Mouse (Mus musculus): Measurements from ENCODE around the gene Nav3.

Nav3 gene

DNA sequence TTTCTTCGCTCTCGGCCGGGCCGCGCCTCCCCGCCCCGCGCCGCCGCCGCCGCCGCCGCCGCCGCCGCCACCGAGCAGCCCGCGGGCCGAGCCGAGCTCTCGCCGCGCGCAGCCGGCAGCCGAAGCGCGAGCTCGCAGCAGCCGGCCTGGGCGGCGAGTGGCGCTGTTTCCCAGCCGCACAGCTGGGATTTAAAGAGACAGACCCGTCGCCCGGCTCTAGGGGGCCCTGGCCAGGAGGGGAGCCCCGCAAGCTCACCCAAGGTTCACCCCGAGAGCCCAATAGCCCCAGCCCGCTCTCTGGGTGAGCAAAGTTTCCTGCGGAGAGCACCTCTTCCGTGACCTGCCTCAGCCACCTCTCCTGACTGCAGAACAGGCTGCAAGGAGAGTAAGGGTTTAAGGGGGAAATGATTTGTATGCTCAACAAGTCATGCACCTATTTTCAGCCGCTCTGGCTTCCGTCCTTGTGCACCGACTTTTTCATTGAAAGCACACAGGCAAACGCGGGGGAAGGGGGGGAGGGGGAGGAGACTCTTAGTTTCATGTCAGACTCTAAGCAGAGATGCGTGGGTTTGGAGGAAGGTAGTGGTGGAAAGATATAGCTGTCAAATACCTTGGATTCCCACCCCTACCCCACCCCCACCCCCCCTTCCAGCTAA is at the start of gene Nav3:
Nav3 (minus strand) TSS at position 367 of the 656 bp plus-strand sequence.
- 1% methylated on average over 44 of the region's 50 CpGs for WGBS

DNA sequence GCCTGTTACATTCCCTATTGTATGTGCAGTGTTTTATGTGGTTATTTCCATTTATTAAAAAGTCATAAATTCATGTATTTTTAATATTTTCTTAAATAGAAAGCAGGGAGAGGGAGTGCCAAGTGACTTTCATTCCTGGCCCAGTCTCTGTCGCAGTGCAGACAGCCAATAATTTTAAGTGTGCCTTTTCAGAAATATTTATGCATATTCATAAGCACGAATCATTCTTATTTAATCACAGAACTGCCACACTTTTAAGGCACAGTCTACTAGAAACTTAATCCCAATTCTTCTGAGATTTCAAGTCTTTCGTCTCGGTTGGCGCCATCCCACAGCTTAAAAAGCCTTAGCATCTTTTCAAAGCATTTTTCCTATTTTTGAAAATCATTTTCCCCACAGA is 29.3 kb upstream of the Nav3 start:
- whole genome bisulfite sequencing, result 46% methylated on average over 5 of the region's 5 CpGs

DNA sequence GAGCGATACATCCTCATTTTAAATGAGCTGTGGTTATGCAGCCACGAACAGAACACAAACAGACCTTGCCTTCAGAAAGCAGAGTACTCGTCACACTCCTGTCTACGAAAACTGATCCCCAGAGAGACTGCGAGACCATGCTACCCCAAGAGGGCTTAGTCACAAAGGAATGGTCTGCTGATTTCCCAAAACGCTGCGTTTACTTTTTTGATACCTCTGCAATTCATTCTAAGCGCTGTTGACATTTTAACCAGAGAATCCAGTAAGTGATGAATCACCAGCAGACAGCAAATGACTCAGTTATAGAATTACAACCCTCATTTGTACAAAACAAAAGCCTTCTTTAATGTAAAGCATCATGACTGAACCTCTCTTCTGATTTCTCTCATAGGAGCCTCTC is 28.8 kb upstream of the Nav3 start:
- WGBS, result 52% methylated on average over 8 of the region's 8 CpGs

DNA sequence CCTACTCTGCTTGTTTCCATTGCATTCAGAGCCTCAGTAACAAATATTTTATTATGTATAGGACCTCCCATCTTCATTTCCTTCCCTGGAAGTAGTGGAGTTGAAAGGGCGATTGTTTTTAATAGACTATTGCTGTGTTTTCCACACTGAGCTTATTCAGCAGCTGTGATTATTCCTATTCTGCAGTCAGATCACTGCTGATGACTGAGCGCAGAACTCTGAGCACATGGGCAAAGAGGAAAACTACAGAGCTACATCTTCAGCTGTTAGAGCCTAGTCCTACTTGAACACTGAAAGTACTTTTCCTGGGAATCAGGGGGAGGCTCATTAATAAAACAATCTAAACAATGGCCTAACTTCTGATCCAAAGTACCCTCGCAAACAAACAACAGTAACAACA is 23.2 kb upstream of the Nav3 start:
- 65% methylated on average over 3 of the region's 3 CpGs for WGBS

- 24% methylated on average over 11 of the region's 11 CpGs for WGBS
These were observed 21.8 kb upstream of the Nav3 start for GRCm38 (mm10) chr10:110477689-110478314.

GRCm38 (mm10) chr10:110474107-110474506 is 18.1 kb upstream of the Nav3 start:
- 58% methylated on average over 1 of the region's 1 CpGs for WGBS

DNA sequence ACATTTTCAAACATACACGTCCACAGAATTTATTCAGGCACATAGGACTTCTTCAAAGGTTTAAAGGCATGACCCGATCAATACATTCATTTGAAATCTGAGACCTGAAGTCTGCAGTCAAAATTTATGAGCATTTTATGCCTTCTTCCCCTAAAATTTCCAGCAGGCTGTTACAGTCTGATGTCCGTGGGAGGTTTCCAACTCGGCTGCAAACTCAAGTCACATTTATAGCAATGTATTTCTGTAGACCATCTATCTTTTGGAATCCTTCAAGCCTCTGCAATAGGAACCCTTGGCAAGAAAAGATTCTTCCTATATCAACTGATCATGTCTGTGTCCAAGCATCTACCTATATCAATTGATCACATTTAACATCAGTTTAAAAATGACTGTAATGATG is 13.4 kb upstream of the Nav3 start:
- 50% methylated on average over 4 of the region's 4 CpGs for WGBS

DNA sequence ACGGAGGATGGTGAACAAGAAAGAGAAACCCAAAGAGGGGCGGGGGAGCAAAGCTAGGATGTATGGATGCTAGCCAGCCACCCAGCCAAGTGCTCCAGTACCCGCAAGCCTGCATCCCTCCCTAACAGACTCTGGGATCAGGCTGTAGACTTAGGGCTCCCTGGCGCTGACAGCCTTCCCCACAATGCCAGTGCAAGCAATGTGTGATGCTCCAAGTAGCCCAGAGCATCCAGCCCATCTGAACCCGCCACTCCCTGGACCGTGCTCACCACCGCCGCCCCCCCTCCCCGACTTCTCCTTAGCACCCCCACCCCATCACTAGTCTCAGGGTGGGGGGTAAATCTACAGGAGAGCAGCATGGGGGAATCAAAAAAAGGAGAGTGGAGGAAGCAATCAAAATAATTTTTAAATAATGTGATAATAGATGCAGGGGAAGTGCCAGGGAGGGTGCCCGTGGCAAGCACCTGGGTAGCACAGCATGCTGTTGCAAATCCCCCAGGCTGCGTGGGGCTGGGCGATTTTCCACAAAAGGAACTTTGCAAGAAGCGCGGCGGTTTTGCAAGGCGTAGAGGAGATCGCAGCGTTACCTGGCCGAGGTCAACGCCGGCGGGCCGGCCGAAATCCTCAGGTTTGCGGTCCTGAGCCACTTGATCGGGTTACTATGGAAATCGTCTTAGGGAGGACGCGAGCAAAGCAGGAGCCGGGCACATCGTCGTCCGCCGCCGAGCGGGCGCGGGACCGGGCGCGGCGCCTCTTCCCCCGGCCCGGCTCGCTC is 754 bp downstream of the Nav3 start:
- under 1% methylated on average over 44 of the region's 45 CpGs for WGBS

- WGBS, result 45% methylated on average over 5 of the region's 5 CpGs
These were observed 2.4 kb downstream of the Nav3 start for GRCm38 (mm10) chr10:110453566-110453965.

GRCm38 (mm10) chr10:110440396-110440795 is 15.6 kb downstream of the Nav3 start:
- 54% methylated on average over 2 of the region's 2 CpGs for WGBS

DNA sequence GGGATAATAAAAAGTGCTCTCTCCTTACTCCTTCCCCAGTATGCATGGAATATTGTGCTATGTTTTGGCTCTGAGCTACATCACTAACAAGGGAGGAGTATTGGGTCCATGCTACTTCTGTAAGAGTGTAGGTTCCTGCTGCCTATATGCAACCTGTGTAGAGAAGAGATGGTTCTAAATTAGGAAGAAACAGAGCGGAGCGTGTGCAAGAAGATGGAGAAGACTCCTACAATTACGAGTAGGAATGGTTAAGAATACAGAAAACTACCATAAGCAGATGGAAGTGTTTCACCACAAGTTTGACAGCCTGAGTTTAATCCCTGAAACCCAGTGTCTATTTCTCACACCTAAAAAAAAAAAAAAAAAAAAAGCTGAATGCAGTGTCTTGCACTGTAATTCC is 24.9 kb downstream of the Nav3 start:
- WGBS, result 61% methylated on average over 3 of the region's 3 CpGs

- 46% methylated on average over 6 of the region's 6 CpGs for WGBS
These were observed 26.4 kb downstream of the Nav3 start for GRCm38 (mm10) chr10:110429578-110429977.

DNA sequence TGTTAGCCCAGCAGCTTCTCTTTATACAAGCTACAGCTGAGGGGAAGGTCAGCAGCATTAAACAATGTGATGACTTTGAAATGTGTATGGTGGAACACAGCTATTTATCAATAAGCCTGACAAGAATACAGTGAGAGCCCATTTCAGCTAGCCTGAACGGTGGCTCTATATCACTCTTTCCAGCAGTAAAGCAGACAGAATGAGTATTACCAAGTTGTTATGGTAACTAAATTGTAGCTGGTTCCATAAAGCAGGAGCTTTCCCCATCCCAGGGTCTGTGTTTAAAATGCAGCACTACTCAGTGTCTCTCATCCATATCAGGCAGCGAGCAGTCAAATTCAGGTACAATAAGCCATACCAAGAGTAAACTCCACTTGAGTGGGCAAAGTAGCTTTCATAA is 27.0 kb downstream of the Nav3 start:
- 46% methylated on average over 2 of the region's 2 CpGs for WGBS

DNA sequence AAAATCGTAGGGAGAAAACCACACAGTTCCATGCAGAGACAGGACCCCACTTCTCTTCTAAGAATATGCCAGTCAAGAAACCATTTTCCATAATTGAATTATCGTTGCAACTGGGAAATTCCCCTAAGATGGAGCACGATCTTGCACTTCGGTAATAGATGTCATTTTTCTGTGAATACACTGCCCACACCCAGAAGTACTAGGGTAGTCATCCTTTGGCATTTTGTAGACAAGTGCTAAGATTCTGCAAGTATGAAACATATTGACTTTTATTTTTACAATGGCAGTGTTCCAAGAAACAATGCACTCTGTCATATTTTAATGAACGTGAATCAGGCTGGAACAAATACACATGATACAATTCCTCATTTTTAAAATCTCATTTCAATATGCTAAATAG is 34.5 kb downstream of the Nav3 start:
- WGBS, result 53% methylated on average over 5 of the region's 5 CpGs

GRCm38 (mm10) chr10:110417003-110417402 is 39.0 kb downstream of the Nav3 start:
- 85% methylated on average over 5 of the region's 5 CpGs for WGBS

- WGBS, result 53% methylated on average over 3 of the region's 3 CpGs
These were observed 40.4 kb downstream of the Nav3 start for GRCm38 (mm10) chr10:110415624-110416023.

DNA sequence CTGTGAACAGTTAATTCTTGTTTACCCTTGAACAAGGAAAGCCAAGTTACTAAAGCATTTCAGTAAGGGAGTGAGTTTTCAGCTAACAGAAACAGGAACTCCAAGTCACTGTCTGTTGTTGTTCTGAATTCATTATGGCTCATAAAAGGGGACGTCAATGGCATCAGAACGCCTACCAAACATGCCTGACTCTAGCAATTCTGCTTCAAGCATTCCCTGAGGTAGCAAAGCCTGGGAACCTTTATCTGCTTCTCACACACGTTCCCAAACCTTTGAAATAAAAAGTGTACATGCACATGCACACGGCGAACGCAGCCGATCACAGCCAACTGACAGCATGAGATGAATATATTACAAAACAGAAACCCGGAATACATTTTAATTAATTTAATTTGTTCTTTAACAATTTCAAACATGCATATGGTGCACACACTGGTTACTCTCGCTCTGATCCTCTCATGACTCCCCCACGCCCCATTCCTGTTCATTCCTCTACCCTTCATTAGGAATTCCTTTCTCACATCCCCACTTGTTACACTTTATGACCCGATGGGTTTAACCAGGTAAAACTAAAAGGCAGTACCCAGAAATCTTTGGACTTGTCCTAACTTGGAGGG is 42.6 kb downstream of the Nav3 start:
- 61% methylated on average over 11 of the region's 11 CpGs for WGBS

- WGBS, result 87% methylated on average over 2 of the region's 2 CpGs
These were observed 53.1 kb downstream of the Nav3 start for GRCm38 (mm10) chr10:110402950-110403349.

DNA sequence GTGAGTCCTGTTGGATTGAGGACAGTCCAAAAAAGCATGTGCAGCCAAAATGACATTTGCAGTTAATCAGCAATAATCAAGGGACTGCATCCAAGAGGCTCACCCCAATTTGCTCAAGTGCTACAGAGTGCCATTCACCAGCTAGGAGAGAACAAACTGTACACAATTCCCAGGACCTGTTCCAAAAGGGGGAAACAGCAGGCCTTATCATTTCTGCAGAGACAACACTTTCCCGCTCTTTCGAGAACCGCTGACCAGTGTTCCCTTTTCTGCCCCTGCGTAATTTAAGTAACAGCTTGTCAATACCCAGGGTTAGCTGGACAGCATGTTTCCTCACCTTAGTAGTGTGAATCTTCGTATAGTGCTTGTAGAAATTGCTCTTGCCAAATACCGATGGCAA is 55.4 kb downstream of the Nav3 start:
- 69% methylated on average over 6 of the region's 6 CpGs for WGBS

DNA sequence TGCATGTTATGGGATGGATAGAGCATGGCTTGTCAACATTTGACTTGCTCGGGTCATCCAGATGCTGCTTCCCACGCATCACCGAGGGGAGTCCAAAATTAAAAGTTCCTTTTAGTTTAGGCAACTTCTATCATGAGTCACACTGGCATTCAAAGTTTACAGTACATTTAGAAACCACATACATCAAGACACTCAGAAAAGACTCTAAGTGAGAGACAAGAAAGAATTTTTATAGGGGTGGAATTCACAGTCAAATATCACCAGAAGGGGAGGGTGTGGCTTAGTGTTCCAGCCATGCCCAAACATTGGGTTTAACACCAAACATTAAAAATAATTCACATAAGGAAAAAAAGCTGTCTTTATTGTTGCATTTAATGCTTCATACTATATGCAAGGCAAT is 57.4 kb downstream of the Nav3 start:
- 49% methylated on average over 3 of the region's 3 CpGs for WGBS

GRCm38 (mm10) chr10:110386476-110387197 is 69.4 kb downstream of the Nav3 start:
- 63% methylated on average over 6 of the region's 6 CpGs for WGBS
